Mouse (Mus musculus) heart, embryonic 14.5 days (tissue): ENCODE measurements around the gene Slc25a5. TPM values are rescaled to one million over a fixed set of nuclear protein-coding genes. Genes with fewer than 3 reads are reported as not detected.

ENCODE experiments used
- ATAC-seq: fragments of 200-750 bp; cut with Nextera tagmentation; 2 replicates; pipeline ENCODE4 v1.8.0; 2017; ENCODE audit warnings: low read depth, moderate TSS enrichment; ENCODE audit not compliant: insufficient number of reproducible peaks, insufficient read depth, low FRiP score
- H3K27ac ChIP-seq, 2 experiments: fragments of 200-500 bp in 1 of 2; fragments of 300-500 bp in 1 of 2; sonication (generic) in 1 of 2; replicated peaks in 1 of 2; 2 replicates each; pipeline ENCODE4 v1.5.1; 2012 to 2014; ENCODE audit warnings: low read depth in 2 of 2, low read length in 2 of 2, control low read depth in 1 of 2, mild to moderate bottlenecking in 1 of 2, mixed read lengths in 1 of 2; ENCODE audit not compliant: control insufficient read depth in 1 of 2, insufficient read depth in 1 of 2
- H3K27me3 ChIP-seq: fragments of 300-500 bp; sonication (generic); 2 replicates; pipeline ENCODE4 v1.6.1; 2014; ENCODE audit warnings: mild to moderate bottlenecking, low read length, control low read depth; ENCODE audit not compliant: control insufficient read depth, insufficient read depth
- H3K36me3 ChIP-seq: fragments of 300-500 bp; sonication (generic); 2 replicates; pipeline ENCODE4 v1.6.1; 2014; ENCODE audit warnings: mild to moderate bottlenecking, control low read depth, low read length, mixed read lengths; ENCODE audit not compliant: control insufficient read depth, insufficient read depth
- H3K4me1 ChIP-seq, 2 experiments: fragments of 200-500 bp in 1 of 2; fragments of 300-500 bp in 1 of 2; sonication (generic) in 1 of 2; 2 replicates each; pipeline ENCODE4 v1.6.1; 2012 to 2014; ENCODE audit warnings: low read length in 2 of 2, control low read depth in 1 of 2, mixed read lengths in 1 of 2; ENCODE audit not compliant: control insufficient read depth in 2 of 2, insufficient read depth in 2 of 2
- H3K4me2 ChIP-seq: fragments of 300-500 bp; sonication (generic); 2 replicates; pipeline ENCODE4 v1.6.1; 2014; ENCODE audit warnings: mild to moderate bottlenecking, low read length
- H3K4me3 ChIP-seq, 2 experiments: fragments of 200-500 bp in 1 of 2; fragments of 300-500 bp in 1 of 2; sonication (generic) in 1 of 2; 2 replicates each; pipeline ENCODE4 v1.5.1; 2012 to 2014; ENCODE audit warnings: low read length in 2 of 2, mild to moderate bottlenecking in 2 of 2, control low read depth in 1 of 2, low read depth in 1 of 2, moderate library complexity in 1 of 2; ENCODE audit not compliant: control insufficient read depth in 1 of 2, insufficient read depth in 1 of 2
- H3K9ac ChIP-seq: fragments of 300-500 bp; sonication (generic); 2 replicates; pipeline ENCODE4 v1.6.1; 2014; ENCODE audit warnings: mild to moderate bottlenecking, low read length
- H3K9me3 ChIP-seq: fragments of 300-500 bp; sonication (generic); 2 replicates; pipeline ENCODE4 v1.6.1; 2016; ENCODE audit warnings: low read length, control low read depth; ENCODE audit not compliant: control insufficient read depth
- WGBS: fragments of 180-500 bp; shearing (Covaris S2); extraction: QIAGEN DNeasy Blood & Tissue Kit; methylation state at CpG from one replicate; pipeline ENCODE4 v1.1.7; 2014; 5-methylcytosine and 5-hydroxymethylcytosine counted together
- polyA plus RNA-seq: library from polyadenylated mRNA; unstranded; fragments of >200 nt; fragmentation: Nextera tagmentation; extraction: Ambion mirVana; gene quantifications from 2 replicates; pipeline ENCODE4 v1.2.1, GENCODE M21; 2014

The Slc25a5 gene
- polyA plus RNA-seq, 1 experiment from 2014 or later: 1,151 TPM

- WGBS: 77% methylated on average over 4 of the region's 5 CpGs
- H3K9ac ChIP-seq: no peak overlapping the region
- no peak overlapping the region for H3K27ac ChIP-seq
- ATAC-seq: no peak
- H3K4me3 ChIP-seq: no peak overlapping the region
- no peaks in the 10 kb centered on the region for H3K27me3 ChIP-seq
- H3K4me1 ChIP-seq: peaks cover 2 to 9% of the 10 kb centered on the region in 2 experiments; a peak in 1 of 4 replicates
- H3K4me2 ChIP-seq: no peak overlapping the region
- H3K9me3 ChIP-seq: no peaks in the 10 kb centered on the region
- no peaks in the 10 kb centered on the region for H3K36me3 ChIP-seq
Measured at GRCm38 (mm10) chrX:36826873-36827272, 31.4 kb downstream of the Slc25a5 start.

GRCm38 (mm10) chrX:36830271-36830670, 34.8 kb downstream of the Slc25a5 start:
- no peak for ATAC-seq
- Histone ChIP-seq H3K27me3 (no peaks in the 10 kb centered on the region), H3K4me2 (no peak overlapping the region), H3K36me3 (no peaks in the 10 kb centered on the region), H3K4me1 (peaks cover 2 to 12% of the 10 kb centered on the region in 2 experiments; a peak in 2 of 4 replicates), H3K9ac (no peak overlapping the region), H3K27ac (no peak overlapping the region), H3K4me3 (no peak overlapping the region), H3K9me3 (no peaks in the 10 kb centered on the region)
- 30% methylated on average over 5 of the region's 5 CpGs for WGBS

DNA sequence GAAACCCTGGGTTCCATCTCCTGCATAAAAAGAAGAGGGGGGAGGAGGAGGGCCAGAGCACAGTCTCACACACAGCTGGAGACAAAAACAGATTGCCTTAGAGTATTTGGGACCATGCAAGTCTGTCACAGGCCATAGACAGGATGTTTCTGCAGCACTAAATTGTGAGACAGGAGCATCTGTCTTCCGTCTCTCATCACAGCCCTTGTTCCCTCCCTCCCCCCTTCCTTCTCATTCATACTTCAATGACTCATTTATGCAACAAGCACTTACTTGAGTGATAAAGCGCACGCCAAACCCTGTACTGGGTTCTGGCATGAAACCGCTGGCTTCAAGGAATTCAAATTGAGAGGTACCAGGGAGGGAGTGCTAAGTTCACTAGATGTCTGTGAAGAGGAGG, 36.2 kb downstream of the Slc25a5 start:
- H3K36me3 ChIP-seq: no peaks in the 10 kb centered on the region
- H3K27ac ChIP-seq: peak overlapping the region in 1 of 2 experiments; percentile 33; a peak in 1 of 4 replicates
- H3K9me3 ChIP-seq: no peaks in the 10 kb centered on the region
- 31% methylated on average over 4 of the region's 4 CpGs for WGBS
- peaks cover 2 to 12% of the 10 kb centered on the region in 2 experiments; a peak in 2 of 4 replicates for H3K4me1 ChIP-seq
- ATAC-seq: 0 out of 2 replicates have a peak, but pooled peaks have one; percentile 21
- H3K27me3 ChIP-seq: no peaks in the 10 kb centered on the region
- H3K9ac ChIP-seq: no peak overlapping the region
- no peak overlapping the region for H3K4me2 ChIP-seq
- no peak overlapping the region for H3K4me3 ChIP-seq

- Histone ChIP-seq H3K4me1 (peaks cover 2 to 12% of the 10 kb centered on the region in 2 experiments; a peak in 2 of 4 replicates), H3K27me3 (no peaks in the 10 kb centered on the region), H3K4me3 (peak overlapping the region; percentile 3 to 16; a peak in 3 of 4 replicates), H3K27ac (no peak overlapping the region), H3K4me2 (peak overlapping the region; percentile 50), H3K36me3 (no peaks in the 10 kb centered on the region), H3K9me3 (no peaks in the 10 kb centered on the region), H3K9ac (peak overlapping the region; percentile 41; the same call in 1 of the 2 replicates)
- WGBS: 33% methylated on average over 19 of the region's 19 CpGs
- no peak for ATAC-seq
Measured at GRCm38 (mm10) chrX:36833397-36834084, 38.1 kb downstream of the Slc25a5 start.

GRCm38 (mm10) chrX:36837069-36837676, 41.7 kb downstream of the Slc25a5 start:
- H3K9ac ChIP-seq: no peak overlapping the region
- no peak overlapping the region for H3K4me3 ChIP-seq
- H3K9me3 ChIP-seq: no peaks in the 10 kb centered on the region
- no peaks in the 10 kb centered on the region; a peak in 2 of 4 replicates for H3K4me1 ChIP-seq
- no peak for ATAC-seq
- no peaks in the 10 kb centered on the region for H3K27me3 ChIP-seq
- H3K36me3 ChIP-seq: no peaks in the 10 kb centered on the region
- WGBS: 49% methylated on average over 6 of the region's 6 CpGs
- no peak overlapping the region for H3K4me2 ChIP-seq
- H3K27ac ChIP-seq: no peak overlapping the region

DNA sequence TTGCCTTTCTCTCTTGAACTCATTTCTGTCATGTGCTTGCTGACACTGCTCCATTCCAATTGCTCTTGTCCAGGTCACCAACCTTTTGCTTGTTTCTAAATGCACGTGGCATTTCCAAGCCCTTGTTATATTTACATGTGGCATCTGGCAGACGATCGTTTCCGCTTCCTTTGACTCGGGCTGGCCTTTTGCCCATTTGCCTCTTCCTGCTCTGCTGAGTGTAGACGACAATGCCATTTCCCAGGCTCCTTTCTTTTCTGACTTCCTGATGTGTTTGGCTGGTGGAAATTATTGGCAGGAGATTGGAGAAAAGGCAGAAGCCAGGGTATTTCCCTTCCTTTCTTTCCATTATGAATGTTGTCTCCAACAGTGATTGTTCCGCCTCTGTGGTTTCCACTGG, 43.9 kb downstream of the Slc25a5 start:
- 58% methylated on average over 7 of the region's 7 CpGs for WGBS
- no peaks in the 10 kb centered on the region for H3K36me3 ChIP-seq
- no peaks in the 10 kb centered on the region for H3K9me3 ChIP-seq
- no peaks in the 10 kb centered on the region for H3K4me1 ChIP-seq
- no peaks in the 10 kb centered on the region for H3K27me3 ChIP-seq
- no peak overlapping the region for H3K4me2 ChIP-seq
- peak overlapping the region in 1 of 2 experiments; percentile 50; a peak in 1 of 4 replicates for H3K27ac ChIP-seq
- ATAC-seq: 0 out of 2 replicates have a peak, but pooled peaks have one; percentile 13
- no peak overlapping the region for H3K4me3 ChIP-seq
- H3K9ac ChIP-seq: no peak overlapping the region

DNA sequence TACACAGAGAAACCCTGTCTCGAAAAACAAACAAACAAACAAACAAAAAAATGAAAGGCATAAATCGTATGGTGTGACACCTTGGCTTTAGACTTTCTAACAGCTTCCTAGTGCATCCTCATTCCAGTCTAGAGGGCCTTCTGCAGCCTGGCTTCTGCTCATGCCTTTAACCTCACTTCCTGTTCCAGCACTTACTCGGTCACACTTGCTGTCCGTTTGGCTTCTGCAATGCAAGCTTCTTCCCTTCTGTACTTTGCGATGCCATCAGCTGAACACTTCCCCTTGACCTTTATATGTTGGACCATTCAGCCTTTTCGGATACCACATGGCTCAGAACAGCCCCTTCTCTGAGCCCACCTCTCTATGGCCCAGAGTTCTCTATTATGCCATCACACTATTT, 46.2 kb downstream of the Slc25a5 start:
- ATAC-seq: no peak
- Histone ChIP-seq H3K36me3 (no peaks in the 10 kb centered on the region), H3K4me1 (no peaks in the 10 kb centered on the region), H3K9ac (no peak overlapping the region), H3K4me3 (no peak overlapping the region), H3K27me3 (no peaks in the 10 kb centered on the region), H3K9me3 (no peaks in the 10 kb centered on the region), H3K4me2 (no peak overlapping the region), H3K27ac (no peak overlapping the region)
- WGBS: 67% methylated on average over 6 of the region's 6 CpGs
